Mouse (Mus musculus) stomach, postnatal 0 days (tissue): ENCODE results near the gene 4933424G06Rik.

Experiments used
- CTCF ChIP-seq: IDR thresholded peaks from 2 replicates; pipeline ENCODE4 v1.5.1; 2016; ENCODE audit warnings: antibody characterized with exemption, low read depth, mild to moderate bottlenecking, moderate library complexity
- EP300 ChIP-seq: optimal IDR thresholded peaks from 2 replicates; pipeline ENCODE3; 2016; ENCODE audit warnings: antibody characterized with exemption

DNA sequence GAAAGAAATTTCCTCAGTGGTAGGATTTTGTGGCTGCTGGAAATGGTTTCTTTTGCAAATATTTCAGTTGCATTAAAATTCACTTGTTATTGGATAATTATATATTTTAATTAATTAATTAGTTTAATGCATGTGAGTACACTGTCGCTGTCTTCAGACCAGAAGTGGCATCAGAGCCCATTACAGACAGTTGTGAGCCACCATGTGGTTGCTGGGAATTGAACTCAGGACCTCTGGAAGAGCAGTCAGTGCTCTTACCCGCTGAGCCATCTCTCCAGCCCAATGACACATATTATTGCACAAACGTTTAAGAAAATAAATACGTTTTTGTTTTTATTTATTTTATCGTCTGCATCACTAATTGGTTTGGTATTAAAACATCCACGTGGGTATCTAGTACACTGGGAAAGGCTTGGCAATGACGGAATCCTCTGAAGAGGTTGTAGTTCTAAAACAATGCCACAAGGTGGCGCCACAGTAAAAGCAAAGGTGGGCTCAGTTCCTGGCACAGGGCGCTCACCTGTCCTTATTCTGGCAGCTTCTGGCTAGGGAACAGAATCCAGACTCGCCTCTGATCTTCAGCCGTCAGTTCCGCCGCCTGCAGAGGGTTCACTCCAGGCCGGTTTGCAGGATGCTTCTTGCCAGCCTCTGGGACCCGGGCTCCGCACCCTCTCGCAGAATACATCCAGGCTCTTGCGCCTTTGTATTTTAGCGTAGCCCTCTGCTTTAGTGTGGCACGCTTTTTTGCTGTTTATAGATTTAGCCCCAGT lies 74.6 kb downstream of the 4933424G06Rik start:
- peak; percentile 93 for TF ChIP-seq CTCF
- no peak for TF ChIP-seq EP300
